Mouse (Mus musculus) liver, adult 2 months (tissue): ENCODE measurements around the gene Gpc1. TPM values are rescaled to one million over a fixed set of nuclear protein-coding genes. Genes with fewer than 3 reads are reported as not detected.

Experiments
- DNase-seq: peaks from one replicate; pipeline ENCODE4 v3.0.0-alpha.2; 2011; ENCODE audit warnings: low read depth, low spot score; ENCODE audit errors: extremely low read depth
- H3K27ac ChIP-seq: fragments of 200-500 bp; replicated peaks from 2 replicates; pipeline ENCODE4 v1.5.1; 2012; ENCODE audit warnings: low read depth, mild to moderate bottlenecking, control low read depth, inconsistent platforms, low read length; ENCODE audit not compliant: insufficient read depth
- H3K27me3 ChIP-seq: fragments of 200-500 bp; 2 replicates; pipeline ENCODE4 v1.6.1; 2012; ENCODE audit warnings: mild to moderate bottlenecking, moderate library complexity, low read length, inconsistent platforms; ENCODE audit not compliant: control insufficient read depth, insufficient read depth
- H3K36me3 ChIP-seq: fragments of 200-500 bp; 2 replicates; pipeline ENCODE4 v1.6.1; 2012; ENCODE audit warnings: low read length, inconsistent platforms; ENCODE audit not compliant: control insufficient read depth, insufficient read depth
- H3K4me1 ChIP-seq: fragments of 200-500 bp; 2 replicates; pipeline ENCODE4 v1.6.1; 2011; ENCODE audit warnings: low read length; ENCODE audit not compliant: control insufficient read depth, insufficient read depth
- H3K4me3 ChIP-seq: fragments of 200-500 bp; 2 replicates; pipeline ENCODE4 v1.5.1; 2011; ENCODE audit warnings: low read depth, mild to moderate bottlenecking, control low read depth, low read length, moderate library complexity; ENCODE audit not compliant: insufficient read depth
- H3K79me2 ChIP-seq: fragments of 200-500 bp; 2 replicates; pipeline ENCODE4 v1.6.1; 2012; ENCODE audit warnings: inconsistent platforms, mild to moderate bottlenecking, low read length, moderate library complexity; ENCODE audit not compliant: control insufficient read depth, insufficient read depth
- H3K9ac ChIP-seq: fragments of 200-500 bp; 2 replicates; pipeline ENCODE4 v1.6.1; 2012; ENCODE audit warnings: low read depth, mild to moderate bottlenecking, control low read depth, inconsistent platforms, low read length
- CTCF ChIP-seq: fragments of 200-500 bp; IDR thresholded peaks from 2 replicates; pipeline ENCODE4 v1.5.1; 2011; ENCODE audit warnings: low read depth, low read length, control low read depth
- POLR2A ChIP-seq: fragments of 200-500 bp; IDR thresholded peaks from 2 replicates; pipeline ENCODE4 v1.6.1; 2011; ENCODE audit warnings: low read length, control low read depth; ENCODE audit not compliant: insufficient read depth; ENCODE audit errors: extremely low read depth
- WGBS: fragments of 180-500 bp; shearing (Covaris S2); methylation state at CpG from one replicate; pipeline ENCODE4 v1.1.7; 2018; 5-methylcytosine and 5-hydroxymethylcytosine counted together
- polyA plus RNA-seq: library from polyadenylated mRNA; depleted of rRNA; stranded (reverse); fragments of >200 nt; gene quantifications from 2 replicates; pipeline ENCODE4 v1.2.3, GENCODE M21; 2012
- total RNA-seq: library from RNA; depleted of rRNA; stranded (reverse); fragments of >200 nt; gene quantifications from 2 replicates; pipeline ENCODE4 v1.2.3, GENCODE M21; 2014

The Gpc1 gene
- total and polyA plus RNA-seq, 2 experiments = 0.92 to 2.1 TPM

- Histone ChIP-seq H3K9ac (no peak overlapping the region), H3K27ac (no peak overlapping the region), H3K36me3 (no peaks in the 10 kb centered on the region), H3K27me3 (no peaks in the 10 kb centered on the region), H3K4me1 (no peaks in the 10 kb centered on the region), H3K4me3 (no peak overlapping the region), H3K79me2 (no peaks in the 10 kb centered on the region)
- peak; percentile 93 for TF ChIP-seq CTCF
- no peak for TF ChIP-seq POLR2A
- 14% methylated on average over 3 of the region's 3 CpGs for WGBS
- peak; percentile 46 for DNase-seq
Measured at GRCm38 (mm10) chr1:92895089-92895488, 63.6 kb downstream of the Gpc1 start.

- Histone ChIP-seq H3K27ac (peak within 1 kb of the TSS; percentile 15; the same call in 1 of the 2 replicates), H3K4me3 (no peak within 1 kb of the TSS), H3K27me3 (no peaks in the 10 kb centered on the region), H3K9ac (no peak within 1 kb of the TSS), H3K36me3 (no peaks in the 10 kb centered on the region), H3K4me1 (peaks cover 9% of the 10 kb centered on the region), H3K79me2 (no peaks in the 10 kb centered on the region)
- TF ChIP-seq CTCF (no peak), POLR2A (no peak)
- peak; percentile 49 for DNase-seq
- WGBS = 7% methylated on average over 15 of the region's 15 CpGs
Measured at GRCm38 (mm10) chr1:92902786-92903185, 71.3 kb downstream of the Gpc1 start, which contains the start of gene Ankmy1. Gene Ankmy1, minus strand, starts transcription at chr1:92902906.

GRCm38 (mm10) chr1:92903627-92904026, 72.2 kb downstream of the Gpc1 start:
- Histone ChIP-seq H3K36me3 (no peaks in the 10 kb centered on the region), H3K4me3 (no peak overlapping the region), H3K9ac (no peak overlapping the region), H3K4me1 (peaks cover 11% of the 10 kb centered on the region), H3K27ac (no peak overlapping the region), H3K79me2 (no peaks in the 10 kb centered on the region), H3K27me3 (no peaks in the 10 kb centered on the region)
- no peak for TF ChIP-seq CTCF
- no peak for TF ChIP-seq POLR2A
- peak; percentile 78 for DNase-seq
- 17% methylated on average over 4 of the region's 4 CpGs for WGBS

GRCm38 (mm10) chr1:92905703-92906310, 74.4 kb downstream of the Gpc1 start:
- DNase-seq = no peak
- H3K27ac ChIP-seq = no peak overlapping the region
- H3K79me2 ChIP-seq = 0 out of 2 replicates have a peak, but pooled peaks cover 1% of the 10 kb centered on the region
- H3K4me1 ChIP-seq = peaks cover 16% of the 10 kb centered on the region
- TF ChIP-seq POLR2A = no peak
- TF ChIP-seq CTCF = no peak
- H3K4me3 ChIP-seq = no peak overlapping the region
- no peak overlapping the region for H3K9ac ChIP-seq
- H3K27me3 ChIP-seq = no peaks in the 10 kb centered on the region
- WGBS = 94% methylated on average over 2 of the region's 2 CpGs
- H3K36me3 ChIP-seq = no peaks in the 10 kb centered on the region

- Histone ChIP-seq H3K4me1 (peaks cover 21% of the 10 kb centered on the region), H3K27me3 (no peaks in the 10 kb centered on the region), H3K4me3 (peak within 1 kb of the TSS; percentile 94), H3K9ac (peak within 1 kb of the TSS; percentile 97), H3K27ac (peak within 1 kb of the TSS; percentile 94), H3K36me3 (no peaks in the 10 kb centered on the region), H3K79me2 (peaks cover 9% of the 10 kb centered on the region; the same call in 1 of the 2 replicates)
- WGBS = under 1% methylated on average over 81 of the region's 81 CpGs
- DNase-seq = peak; percentile 90
- TF ChIP-seq POLR2A (peak; percentile 81; the same call in 1 of the 2 replicates), CTCF (peak; percentile 72)
Measured at GRCm38 (mm10) chr1:92906779-92907631, 75.6 kb downstream of the Gpc1 start, which contains the start of gene Dusp28. Gene Dusp28, plus strand, starts transcription at chr1:92906981.
